Mouse (Mus musculus): ENCODE results near the gene Tnrc6b. TPM values are rescaled to one million over a fixed set of nuclear protein-coding genes. Genes with fewer than 3 reads are reported as not detected.

Tnrc6b gene
- polyA plus RNA-seq, 1 experiment from 2014 or later: 10.1 TPM

DNA sequence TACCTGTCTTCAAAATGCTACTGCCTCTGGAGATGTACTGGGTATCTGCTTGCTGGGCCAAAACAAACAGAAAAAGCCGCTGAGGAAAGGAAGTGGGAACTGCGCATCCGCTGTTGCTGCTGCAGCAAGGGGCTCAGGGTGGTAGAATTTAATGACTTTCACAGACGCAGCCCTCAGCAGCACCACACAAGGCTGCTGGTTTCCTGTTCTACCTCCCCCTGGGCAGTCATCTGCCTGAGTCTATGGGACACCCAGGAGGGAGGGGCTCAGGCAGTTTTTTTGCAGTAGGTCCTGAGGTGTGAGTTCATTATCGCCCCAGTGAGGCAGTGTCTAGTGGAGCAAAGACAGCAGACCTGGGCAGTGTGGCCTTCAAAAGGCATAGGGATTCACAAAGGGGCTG is 13.5 kb upstream of the Tnrc6b start:
- Histone ChIP-seq H3K9ac (replicated peaks; ENCODE audit: low read depth) (no peak overlapping the region), H3K36me3 (ENCODE audit: insufficient read depth, low read length) (no peaks in the 10 kb centered on the region), H3K27me3 (replicated peaks; ENCODE audit: insufficient read depth, low read length) (no peaks in the 10 kb centered on the region), H3K4me2 (replicated peaks; ENCODE audit: low read depth, low read length) (no peak overlapping the region), H3K27ac (ENCODE audit: low read length) (no peak overlapping the region), H3K4me3 (ENCODE audit: low read depth, low read length) (no peak overlapping the region), H3K4me1 (ENCODE audit: insufficient read depth, low read depth, low read length) (no peaks in the 10 kb centered on the region), H3K9me3 (ENCODE audit: low read length) (no peaks in the 10 kb centered on the region)
- ATAC-seq (no peak), DNase-seq (ENCODE audit: low spot score) (no peak)
- TF ChIP-seq CTCF (IDR thresholded peaks at IDR 0.05) (no peak), EP300 (IDR thresholded peaks at IDR 0.05) (no peak)
- 26% methylated on average over 5 of the region's 5 CpGs for WGBS

DNA sequence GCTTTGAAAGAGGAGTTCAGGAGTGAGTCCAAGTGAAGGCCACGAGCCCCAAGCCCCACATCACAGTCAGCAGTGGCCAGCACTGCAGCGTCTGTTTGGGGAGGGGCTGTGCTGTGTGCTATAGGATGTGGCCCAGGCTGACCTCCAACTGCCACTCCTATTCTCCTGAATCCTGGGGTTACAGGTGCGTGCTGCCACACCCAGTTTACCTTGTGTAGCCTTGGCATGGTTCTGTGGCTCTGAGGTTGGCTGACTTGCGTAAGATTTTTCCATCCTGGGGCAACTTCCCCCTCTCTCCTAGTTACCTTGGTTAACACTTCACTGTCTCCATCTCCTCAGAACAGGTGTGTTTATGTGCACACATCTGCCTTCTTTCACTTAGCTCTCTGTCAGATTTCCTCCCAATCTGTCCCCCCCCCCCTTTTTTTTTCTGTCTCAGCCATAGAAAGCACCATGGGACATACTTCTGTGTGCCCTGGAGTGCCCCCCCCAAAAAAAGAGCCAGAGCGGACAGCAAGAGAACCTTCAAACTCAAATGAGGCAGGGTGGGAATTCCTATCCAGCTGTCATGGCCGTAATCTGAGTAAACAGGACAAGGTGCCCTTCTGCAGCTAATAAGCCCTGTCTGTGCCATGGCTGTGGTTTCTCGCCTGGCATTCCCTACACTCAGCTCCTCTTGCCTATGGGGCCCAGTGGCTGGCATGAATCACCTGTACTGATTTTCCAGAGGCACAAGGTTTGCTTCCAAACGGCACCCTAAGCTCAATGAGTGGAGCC is 9.4 kb upstream of the Tnrc6b start:
- H3K9me3 ChIP-seq (ENCODE audit: low read length): no peaks in the 10 kb centered on the region
- H3K4me1 ChIP-seq (ENCODE audit: insufficient read depth, low read depth, low read length): no peaks in the 10 kb centered on the region
- H3K4me2 ChIP-seq (replicated peaks; ENCODE audit: low read depth, low read length): no peak overlapping the region
- ATAC-seq: peak; percentile 16; the same call in 1 of the 2 replicates
- H3K9ac ChIP-seq (replicated peaks; ENCODE audit: low read depth): no peak overlapping the region
- TF ChIP-seq CTCF (IDR thresholded peaks at IDR 0.05) (no peak), EP300 (IDR thresholded peaks at IDR 0.05) (no peak)
- no peaks in the 10 kb centered on the region for H3K27me3 ChIP-seq (replicated peaks; ENCODE audit: insufficient read depth, low read length)
- no peaks in the 10 kb centered on the region for H3K36me3 ChIP-seq (ENCODE audit: insufficient read depth, low read length)
- no peak overlapping the region for H3K4me3 ChIP-seq (ENCODE audit: low read depth, low read length)
- WGBS: 52% methylated on average over 8 of the region's 8 CpGs
- peak; percentile 68 for DNase-seq (ENCODE audit: low spot score)
- H3K27ac ChIP-seq (ENCODE audit: low read length): no peak overlapping the region

DNA sequence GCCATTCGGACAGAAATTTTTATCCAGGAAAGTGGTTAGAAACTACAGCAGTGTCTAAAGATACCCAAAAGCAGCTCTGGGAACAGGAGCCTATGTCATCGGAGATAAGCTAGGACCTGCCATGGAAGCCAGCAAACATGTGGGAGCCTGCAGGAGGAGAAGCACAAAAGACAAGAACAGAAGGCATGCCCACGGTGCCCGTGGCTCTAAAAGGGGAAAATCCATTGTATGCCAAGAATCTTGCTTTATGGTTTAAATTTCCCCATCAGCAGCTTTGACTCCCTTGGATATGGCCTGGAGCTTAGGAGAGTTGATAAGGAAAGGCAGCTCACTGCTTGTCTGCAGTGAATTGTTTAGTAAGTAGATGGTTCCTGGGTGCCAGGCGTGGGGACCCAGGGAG is 8.2 kb upstream of the Tnrc6b start:
- DNase-seq (ENCODE audit: low spot score): no peak
- H3K9me3 ChIP-seq (ENCODE audit: low read length): no peaks in the 10 kb centered on the region
- H3K9ac ChIP-seq (replicated peaks; ENCODE audit: low read depth): no peak overlapping the region
- H3K4me1 ChIP-seq (ENCODE audit: insufficient read depth, low read depth, low read length): peaks cover 5% of the 10 kb centered on the region; the same call in 1 of the 2 replicates
- H3K27ac ChIP-seq (ENCODE audit: low read length): no peak overlapping the region
- H3K27me3 ChIP-seq (replicated peaks; ENCODE audit: insufficient read depth, low read length): no peaks in the 10 kb centered on the region
- TF ChIP-seq EP300 (IDR thresholded peaks at IDR 0.05) (no peak), CTCF (IDR thresholded peaks at IDR 0.05) (no peak)
- ATAC-seq: no peak
- H3K36me3 ChIP-seq (ENCODE audit: insufficient read depth, low read length): no peaks in the 10 kb centered on the region
- no peak overlapping the region for H3K4me3 ChIP-seq (ENCODE audit: low read depth, low read length)
- WGBS: 84% methylated on average over 5 of the region's 5 CpGs
- H3K4me2 ChIP-seq (replicated peaks; ENCODE audit: low read depth, low read length): no peak overlapping the region

DNA sequence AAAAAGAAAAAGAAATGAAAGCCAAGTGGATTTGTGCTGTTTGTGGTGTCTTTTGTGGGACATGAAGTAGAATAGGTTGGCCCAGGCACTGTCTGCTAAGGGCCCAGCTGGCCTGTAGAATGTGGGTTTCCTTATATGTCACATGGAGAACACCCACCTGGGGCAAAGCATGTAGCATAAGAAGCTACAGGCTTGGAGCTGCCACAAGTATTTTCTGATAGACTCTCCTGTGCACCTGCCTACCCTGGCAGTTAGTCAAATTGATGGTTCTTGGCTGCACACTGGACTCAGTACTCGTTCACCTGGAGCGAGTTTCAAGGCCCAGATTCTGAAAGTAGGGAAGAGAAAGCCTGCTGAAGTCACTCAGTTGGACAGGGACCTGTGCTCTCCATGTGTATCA is 7.6 kb upstream of the Tnrc6b start:
- ATAC-seq: no peak
- H3K4me2 ChIP-seq (replicated peaks; ENCODE audit: low read depth, low read length): no peak overlapping the region
- H3K9me3 ChIP-seq (ENCODE audit: low read length): no peaks in the 10 kb centered on the region
- peaks cover 5% of the 10 kb centered on the region; the same call in 1 of the 2 replicates for H3K4me1 ChIP-seq (ENCODE audit: insufficient read depth, low read depth, low read length)
- H3K36me3 ChIP-seq (ENCODE audit: insufficient read depth, low read length): no peaks in the 10 kb centered on the region
- no peaks in the 10 kb centered on the region for H3K27me3 ChIP-seq (replicated peaks; ENCODE audit: insufficient read depth, low read length)
- WGBS: 81% methylated on average over 2 of the region's 2 CpGs
- no peak overlapping the region for H3K4me3 ChIP-seq (ENCODE audit: low read depth, low read length)
- no peak for TF ChIP-seq CTCF (IDR thresholded peaks at IDR 0.05)
- TF ChIP-seq EP300 (IDR thresholded peaks at IDR 0.05): no peak
- no peak overlapping the region for H3K27ac ChIP-seq (ENCODE audit: low read length)
- no peak overlapping the region for H3K9ac ChIP-seq (replicated peaks; ENCODE audit: low read depth)
- no peak for DNase-seq (ENCODE audit: low spot score)

DNA sequence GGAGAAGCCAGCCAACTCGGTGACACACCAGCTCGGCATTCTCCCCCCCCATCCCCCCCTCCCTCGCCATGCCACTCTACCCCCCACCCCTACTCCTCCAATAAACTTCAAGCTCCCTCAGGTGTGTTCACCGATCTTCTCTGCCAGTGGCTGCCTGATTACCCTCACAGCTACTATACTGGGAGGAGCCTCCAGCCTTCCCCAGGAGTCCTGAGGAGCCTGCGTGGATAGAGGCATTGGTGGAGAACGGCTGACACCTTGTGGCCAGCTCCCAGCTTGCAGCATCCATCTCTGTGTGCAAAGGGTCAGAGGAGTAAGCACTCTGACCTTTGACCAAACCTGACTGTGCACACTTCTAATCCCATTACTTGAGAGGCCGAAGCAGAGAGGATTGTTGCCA is 6.8 kb upstream of the Tnrc6b start:
- 6% methylated on average over 7 of the region's 7 CpGs for WGBS
- H3K27ac ChIP-seq (ENCODE audit: low read length): no peak overlapping the region
- peak; percentile 94 for TF ChIP-seq CTCF (IDR thresholded peaks at IDR 0.05)
- TF ChIP-seq EP300 (IDR thresholded peaks at IDR 0.05): no peak

DNA sequence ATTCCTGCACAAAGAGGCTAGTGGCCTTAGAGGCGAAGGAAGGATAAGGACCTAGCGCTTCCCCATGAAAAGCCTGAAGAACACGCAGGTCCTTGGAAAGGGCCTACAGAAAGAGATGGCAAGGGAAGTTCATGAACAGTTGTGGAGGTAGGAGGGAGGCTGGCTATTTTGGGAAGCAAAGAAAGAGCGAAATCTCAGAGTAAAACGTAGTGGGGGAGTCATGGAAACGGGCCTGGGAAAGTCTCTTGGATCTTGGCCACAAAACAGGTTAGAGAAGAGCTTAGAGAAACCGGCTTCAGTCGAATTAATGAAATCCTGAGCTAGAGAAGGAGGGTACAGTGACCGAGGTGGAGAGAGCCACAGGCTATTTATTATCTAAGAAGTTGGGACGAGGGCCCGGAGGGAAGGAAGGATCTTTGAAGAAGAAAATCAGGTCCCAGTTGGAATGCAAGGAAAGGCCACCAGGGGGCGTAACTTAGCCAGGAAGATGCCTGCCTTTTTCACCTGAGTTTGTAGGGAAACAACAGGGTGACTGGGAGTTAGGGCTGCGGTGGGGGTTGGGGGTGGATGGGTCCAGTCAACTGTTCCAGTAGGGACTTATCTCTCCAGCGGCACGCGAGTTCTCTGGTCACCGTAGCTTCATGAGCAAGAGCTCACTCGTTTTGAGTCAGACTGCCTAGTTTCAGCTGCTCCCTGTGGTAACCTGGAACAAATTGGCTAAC is 5.1 kb upstream of the Tnrc6b start:
- Histone ChIP-seq H3K9me3 (ENCODE audit: low read length) (no peaks in the 10 kb centered on the region), H3K9ac (replicated peaks; ENCODE audit: low read depth) (no peak overlapping the region), H3K27ac (ENCODE audit: low read length) (0 out of 2 replicates have a peak overlapping the region, but pooled peaks have one; percentile 28), H3K4me1 (ENCODE audit: insufficient read depth, low read depth, low read length) (peaks cover 5% of the 10 kb centered on the region; the same call in 1 of the 2 replicates), H3K4me2 (replicated peaks; ENCODE audit: low read depth, low read length) (peak overlapping the region; percentile 54), H3K27me3 (replicated peaks; ENCODE audit: insufficient read depth, low read length) (no peaks in the 10 kb centered on the region), H3K36me3 (ENCODE audit: insufficient read depth, low read length) (no peaks in the 10 kb centered on the region), H3K4me3 (ENCODE audit: low read depth, low read length) (0 out of 2 replicates have a peak overlapping the region, but pooled peaks have one; percentile 16)
- peak; percentile 86 for DNase-seq (ENCODE audit: low spot score)
- 23% methylated on average over 18 of the region's 18 CpGs for WGBS
- TF ChIP-seq EP300 (IDR thresholded peaks at IDR 0.05) (no peak), CTCF (IDR thresholded peaks at IDR 0.05) (peak; percentile 89)
- ATAC-seq: no peak

More for the DNA sequence above, 6.8 kb upstream of the Tnrc6b start:
- no peak overlapping the region for H3K4me3 ChIP-seq (ENCODE audit: low read depth, low read length)
- no peak overlapping the region for H3K9ac ChIP-seq (replicated peaks; ENCODE audit: low read depth)
- no peak overlapping the region for H3K4me2 ChIP-seq (replicated peaks; ENCODE audit: low read depth, low read length)
- no peaks in the 10 kb centered on the region for H3K27me3 ChIP-seq (replicated peaks; ENCODE audit: insufficient read depth, low read length)
- ATAC-seq (peak; percentile 88), DNase-seq (ENCODE audit: low spot score) (peak; percentile 94)
- H3K4me1 ChIP-seq (ENCODE audit: insufficient read depth, low read depth, low read length): peaks cover 5% of the 10 kb centered on the region; the same call in 1 of the 2 replicates
- no peaks in the 10 kb centered on the region for H3K36me3 ChIP-seq (ENCODE audit: insufficient read depth, low read length)
- no peaks in the 10 kb centered on the region for H3K9me3 ChIP-seq (ENCODE audit: low read length)

Measured in lung, postnatal 0 days (tissue).